Mouse (Mus musculus) small intestine, adult 2 months (tissue): ENCODE data around the gene Zbtb38.

ENCODE experiments used
- CTCF ChIP-seq: fragments of 200-500 bp; IDR thresholded peaks from 2 replicates; pipeline ENCODE4 v1.5.1; 2012; ENCODE audit warnings: low read depth, mild to moderate bottlenecking, control low read depth, inconsistent platforms, low read length, moderate library complexity, mixed read lengths; ENCODE audit not compliant: insufficient replicate concordance, insufficient read length; ENCODE audit errors: extremely low read depth
- POLR2A ChIP-seq: fragments of 200-500 bp; IDR thresholded peaks from 2 replicates; pipeline ENCODE4 v1.6.1; 2012; ENCODE audit warnings: low read depth, mild to moderate bottlenecking, control low read depth, inconsistent platforms, low read length, moderate library complexity

DNA sequence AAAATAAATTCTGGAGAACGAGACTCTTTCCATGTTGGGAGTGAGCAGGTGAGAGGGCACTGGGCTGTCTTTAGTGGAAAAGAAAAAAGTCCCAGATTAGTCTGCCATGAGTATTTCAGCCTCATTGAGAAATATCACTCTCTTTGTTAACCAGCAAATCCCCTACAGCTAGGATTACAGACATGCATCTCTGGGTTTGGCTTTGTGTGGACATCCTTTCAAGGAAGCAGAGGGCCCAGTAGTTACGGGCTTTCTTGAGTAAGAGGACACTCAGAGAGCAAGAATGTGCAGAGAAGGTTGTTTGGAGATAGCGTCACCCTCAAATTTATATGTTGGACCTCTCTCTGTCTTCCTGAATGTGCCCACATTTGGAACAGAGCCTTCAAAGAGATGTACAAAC is 37.3 kb upstream of the Zbtb38 start:
- TF ChIP-seq CTCF: no peak
- no peak for TF ChIP-seq POLR2A
